Mouse (Mus musculus) right cerebral cortex, adult 2 months (tissue): Measurements from ENCODE around the gene Dst.
A peak's percentile ranks its signal among the peaks of the same experiment; 100 is the strongest.
"Not testable (repeated sequence)": the region's sequence is repeated elsewhere in the genome, so short reads cannot be mapped to it uniquely, and the experiment has no call there.

Experiments
- DNase-seq, 2 experiments: peaks; one replicate each; pipeline ENCODE4 v3.0.0; 2021 to 2022; ENCODE audit warnings: low spot score in 2 of 2

Dst gene

GRCm38 (mm10) chr1:34290321-34290720, 382.3 kb downstream of the Dst start:
- DNase-seq, result no peak

- DNase-seq, result no peak
Measured at GRCm38 (mm10) chr1:34293198-34293597, 385.2 kb downstream of the Dst start.

- no peak for DNase-seq
Measured at GRCm38 (mm10) chr1:34297636-34298035, 389.6 kb downstream of the Dst start.

GRCm38 (mm10) chr1:34298631-34299184, 390.7 kb downstream of the Dst start:
- DNase-seq, result peak; percentile 70 to 74

- no peak for DNase-seq
Measured at GRCm38 (mm10) chr1:34299507-34299906, 391.5 kb downstream of the Dst start.

- no peak for DNase-seq
Measured at GRCm38 (mm10) chr1:34300309-34300980, 392.4 kb downstream of the Dst start.

- DNase-seq, result no peak
Measured at GRCm38 (mm10) chr1:34304227-34304626, 396.2 kb downstream of the Dst start.

GRCm38 (mm10) chr1:34306741-34307140, 398.7 kb downstream of the Dst start:
- no peak for DNase-seq

GRCm38 (mm10) chr1:34307191-34307590, 399.2 kb downstream of the Dst start:
- DNase-seq, result no peak

GRCm38 (mm10) chr1:34308841-34309240, 400.8 kb downstream of the Dst start:
- not testable (repeated sequence) for DNase-seq

GRCm38 (mm10) chr1:34309396-34309795, 401.4 kb downstream of the Dst start:
- no peak for DNase-seq

- DNase-seq, result no peak
Measured at GRCm38 (mm10) chr1:34310532-34311250, 402.7 kb downstream of the Dst start.

GRCm38 (mm10) chr1:34312806-34313205, 404.8 kb downstream of the Dst start:
- no peak for DNase-seq

- DNase-seq, result no peak
Measured at GRCm38 (mm10) chr1:34315381-34315780, 407.4 kb downstream of the Dst start.

GRCm38 (mm10) chr1:34324255-34324654, 416.2 kb downstream of the Dst start:
- no peak for DNase-seq

- DNase-seq, result no peak
Measured at GRCm38 (mm10) chr1:34328606-34329005, 420.6 kb downstream of the Dst start.

GRCm38 (mm10) chr1:34331767-34332166, 423.7 kb downstream of the Dst start:
- peak; percentile 32 to 33 for DNase-seq
